Mouse (Mus musculus): ENCODE measurements around the gene Uchl1. TPM values are rescaled to one million over a fixed set of nuclear protein-coding genes. Genes with fewer than 3 reads are reported as not detected.

Uchl1 gene
- polyA plus RNA-seq, 1 experiment from 2014 or later: 93.3 TPM

Other genes starting within 250 kb of the Uchl1 start
- gene Apbb2, start 57.3 kb upstream of the Uchl1 start, polyA plus RNA-seq (2016; fragmentation: Nextera tagmentation; extraction: Ambion mirVana): 25.1 and 28.9 TPM in 2 replicates
- gene Limch1, start 69.7 kb downstream of the Uchl1 start, polyA plus RNA-seq (2016; fragmentation: Nextera tagmentation; extraction: Ambion mirVana): 20.8 and 30.1 TPM in 2 replicates